Mouse (Mus musculus): ENCODE measurements at regions not wholly inside any gene's neighbourhood (a gene's known extent, or its start where the extent isn't known, plus 50 kb on each side); places are given as distances from the start of the nearest gene placed in this dataset.

GRCm38 (mm10) chr17:63575316-63576007 is 75.6 kb upstream of the Fbxl17 start:
- DNase-seq (ENCODE audit: low spot score in 2 of 2), result no peak

DNA sequence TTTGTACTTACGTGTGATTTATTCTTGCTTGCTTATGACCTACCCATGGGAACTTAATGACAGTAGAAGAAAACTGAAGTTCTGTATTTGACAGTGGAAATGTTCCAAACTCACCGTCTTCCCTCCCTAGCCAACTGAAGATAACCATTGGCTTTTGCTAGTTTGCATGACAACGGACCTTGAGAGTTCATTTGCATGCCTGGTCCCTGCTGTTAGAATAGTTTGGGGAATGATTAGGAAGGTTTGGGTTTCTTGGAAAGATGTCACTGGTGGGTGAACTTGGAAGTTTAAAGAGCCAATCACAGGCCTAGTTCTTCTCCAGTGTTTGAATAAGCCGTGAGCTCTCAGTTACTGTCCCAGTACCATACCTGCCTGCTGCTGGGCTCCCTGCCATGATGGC is 83.1 kb upstream of the Fbxl17 start:
- DNase-seq (ENCODE audit: low spot score in 2 of 2), result no peak

DNA sequence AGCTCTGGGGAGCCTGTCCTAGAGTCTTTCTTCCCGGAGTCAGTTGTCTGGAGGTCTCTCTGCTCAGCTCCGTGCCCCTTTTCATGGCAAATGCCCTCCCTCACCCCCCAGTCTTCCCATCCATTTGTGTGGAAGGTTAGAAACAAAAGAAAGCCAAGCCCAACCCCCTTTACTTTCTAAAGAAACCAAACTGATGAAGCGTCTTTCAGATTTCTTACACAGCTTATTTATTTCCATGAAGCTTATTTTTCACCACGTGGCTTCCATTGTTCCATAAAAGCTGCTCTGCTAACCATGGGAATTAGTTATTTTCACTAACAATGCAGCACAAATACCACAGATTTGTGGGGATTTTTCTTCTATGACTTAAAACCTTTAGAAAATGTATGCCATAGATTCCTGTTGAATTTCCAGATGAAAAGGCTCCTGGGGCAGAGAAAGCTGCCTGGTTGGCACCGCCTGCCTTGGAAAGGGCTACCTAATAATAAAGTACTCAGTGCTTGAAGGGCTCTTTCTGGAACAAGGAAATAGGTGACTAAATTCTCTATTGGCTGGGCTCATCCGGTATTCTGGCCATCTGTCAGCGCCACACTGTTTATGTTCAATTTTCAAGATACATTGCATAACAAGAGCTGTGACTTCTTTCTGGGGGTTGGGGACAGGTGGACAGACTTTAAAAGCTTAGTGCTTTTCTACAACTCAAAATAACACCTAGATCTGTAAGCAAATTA is 107.4 kb upstream of the Fbxl17 start:
- DNase-seq (ENCODE audit: low spot score in 2 of 2), result no peak

GRCm38 (mm10) chr17:63622726-63623125 is 122.9 kb upstream of the Fbxl17 start:
- DNase-seq (ENCODE audit: low spot score in 2 of 2), result no peak

DNA sequence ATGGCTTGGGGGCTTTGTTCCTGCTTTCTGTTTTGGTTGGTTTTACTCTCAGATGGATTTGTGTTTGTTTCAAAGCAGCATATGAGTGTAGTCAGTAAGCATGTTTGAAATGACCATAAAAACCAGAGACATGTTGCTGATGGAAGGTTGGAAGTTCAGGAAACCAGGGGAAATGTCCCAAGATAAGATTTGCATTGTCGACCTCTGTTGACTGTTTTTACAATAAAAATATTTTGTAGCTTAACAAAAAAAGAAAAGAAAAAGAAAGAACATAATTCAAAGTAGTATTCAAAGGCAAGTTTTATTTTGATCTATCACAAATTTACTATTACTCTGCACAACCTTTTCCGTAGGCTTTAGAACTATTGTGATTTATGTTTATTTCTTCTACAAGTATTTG is 137.8 kb upstream of the Fbxl17 start:
- no peak for DNase-seq (ENCODE audit: low spot score in 2 of 2)

DNA sequence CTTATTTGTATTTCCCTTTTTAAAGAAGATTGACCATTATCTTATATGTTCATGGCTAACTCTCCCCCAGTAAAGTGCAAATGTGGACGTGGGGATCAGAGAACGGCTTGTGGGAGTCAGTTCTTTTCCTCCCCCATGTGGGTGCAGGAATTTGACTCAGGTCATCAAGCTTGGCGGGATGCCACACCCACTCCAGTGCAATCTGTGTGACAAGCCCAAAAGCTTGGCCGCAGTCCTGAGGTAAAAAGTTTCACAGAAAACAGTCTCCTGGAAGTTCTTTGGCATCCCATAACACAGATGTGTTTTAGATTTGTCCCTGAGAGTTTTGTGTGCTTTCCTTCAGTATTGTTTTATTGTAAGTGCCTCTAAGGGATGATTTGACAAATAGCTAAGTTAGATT is 144.6 kb upstream of the Fbxl17 start:
- no peak for DNase-seq (ENCODE audit: low spot score in 2 of 2)

- DNase-seq (ENCODE audit: low spot score in 2 of 2), result no peak
These were observed 157.9 kb upstream of the Fbxl17 start for GRCm38 (mm10) chr17:63657687-63658086.

DNA sequence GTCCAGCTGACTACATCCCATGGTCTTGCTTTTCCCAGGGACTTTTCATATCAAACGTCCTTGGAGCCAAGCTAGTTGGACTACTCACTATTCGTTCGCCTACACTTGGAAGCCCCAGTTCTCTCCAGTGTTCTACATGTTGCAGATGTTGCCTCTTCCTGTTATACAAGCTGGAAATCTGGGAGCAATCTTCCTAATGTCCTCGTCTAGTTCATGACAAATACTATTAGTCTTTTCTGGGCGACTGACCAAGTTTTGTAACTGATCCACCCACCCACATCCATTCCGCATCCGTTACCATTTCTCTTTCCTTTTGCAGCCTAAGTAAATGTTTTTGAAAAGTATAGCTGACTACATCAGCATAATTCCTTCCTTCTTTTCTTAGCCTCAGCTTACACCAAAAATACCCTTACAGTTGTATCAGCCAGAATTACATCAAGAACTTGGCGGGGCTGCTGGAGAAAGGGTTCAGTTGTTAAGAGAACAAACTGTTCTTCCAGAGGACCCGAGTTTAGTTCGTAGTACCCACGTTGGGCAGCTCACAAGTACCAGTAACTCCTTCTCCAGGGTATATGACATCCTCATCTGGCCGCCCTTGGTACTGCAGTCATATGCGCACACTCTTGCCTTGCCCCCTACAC is 161.1 kb upstream of the Fbxl17 start:
- peak in 1 of 2 experiments; percentile 3 for DNase-seq (ENCODE audit: low spot score in 2 of 2)

GRCm38 (mm10) chr17:63661584-63661983 is 161.8 kb upstream of the Fbxl17 start:
- DNase-seq (ENCODE audit: low spot score in 2 of 2), result no peak

DNA sequence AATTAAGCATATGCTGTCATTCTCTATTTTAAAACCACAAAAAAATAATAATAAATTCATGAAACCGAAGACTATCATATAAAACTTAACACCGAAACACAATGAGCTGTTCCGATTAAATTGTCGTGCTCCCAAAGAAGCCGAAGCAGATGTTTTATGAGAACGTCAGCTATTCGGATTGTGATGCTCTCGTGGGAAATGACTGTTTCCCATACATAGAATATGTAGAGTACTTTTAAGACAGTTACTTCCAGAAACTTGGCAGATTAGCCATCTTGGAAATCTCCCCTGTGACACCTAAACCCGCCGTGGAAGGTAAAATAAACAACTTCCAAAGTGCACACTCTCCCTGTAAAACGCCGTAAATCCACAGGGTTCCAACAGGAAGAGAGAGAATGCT is 162.4 kb upstream of the Fbxl17 start:
- no peak for DNase-seq (ENCODE audit: low spot score in 2 of 2)

- DNase-seq (ENCODE audit: low spot score in 2 of 2), result no peak
These were observed 177.0 kb upstream of the Fbxl17 start for GRCm38 (mm10) chr17:63676791-63677190.

DNA sequence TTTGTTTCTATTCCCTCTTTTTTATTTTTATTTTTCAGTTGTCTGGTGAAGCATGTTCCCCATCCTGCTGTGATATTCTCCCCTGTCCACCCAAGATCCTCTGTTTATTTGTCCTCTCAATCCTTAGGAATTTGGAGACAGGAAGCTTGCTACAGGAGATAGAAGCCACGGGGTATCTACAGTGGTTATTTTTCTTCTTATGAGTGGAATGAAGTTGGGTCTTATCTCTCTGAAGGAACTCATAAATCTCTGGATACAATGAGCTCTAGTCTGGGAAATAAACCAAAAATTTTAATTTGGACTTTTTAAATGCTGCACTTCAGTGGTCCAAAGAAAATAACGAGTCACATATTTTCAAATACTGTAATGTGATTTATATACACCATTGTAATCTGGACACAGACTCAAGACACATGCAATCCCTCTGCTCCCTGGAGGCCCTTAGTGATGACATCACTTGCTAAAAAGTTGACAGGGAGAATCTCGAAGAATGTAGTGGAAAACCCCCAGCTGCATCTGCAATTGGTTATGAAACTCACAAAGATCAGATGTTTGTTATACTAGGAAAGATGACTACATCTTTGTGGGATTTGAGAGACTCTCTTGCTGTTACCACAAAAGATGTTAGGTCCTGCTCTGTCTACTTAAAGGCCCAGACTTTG is 178.3 kb upstream of the Fbxl17 start:
- no peak for DNase-seq (ENCODE audit: low spot score in 2 of 2)

- DNase-seq (ENCODE audit: low spot score in 2 of 2), result no peak
These were observed 180.7 kb upstream of the Fbxl17 start for GRCm38 (mm10) chr17:63680479-63680878.

DNA sequence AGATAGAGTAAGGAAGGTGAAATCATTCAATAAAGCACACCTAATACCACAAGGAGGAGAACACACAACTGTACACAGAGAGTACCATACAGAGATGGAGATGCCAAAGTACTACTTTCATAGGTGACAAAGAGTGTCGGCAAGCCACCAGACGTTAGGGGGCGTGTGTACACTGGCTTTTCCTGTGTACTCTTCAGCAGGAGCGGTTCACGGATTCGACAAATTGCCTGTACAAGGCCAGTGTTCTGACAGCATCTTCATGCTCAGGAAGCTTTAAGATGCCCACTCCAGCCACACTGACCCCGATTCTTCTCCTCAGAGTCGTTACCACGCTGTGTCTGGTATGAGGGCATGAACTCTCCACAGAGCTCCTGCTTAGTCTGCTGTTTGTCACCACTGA is 179.5 kb upstream of the Fer start:
- DNase-seq (ENCODE audit: low spot score in 2 of 2), result no peak

DNA sequence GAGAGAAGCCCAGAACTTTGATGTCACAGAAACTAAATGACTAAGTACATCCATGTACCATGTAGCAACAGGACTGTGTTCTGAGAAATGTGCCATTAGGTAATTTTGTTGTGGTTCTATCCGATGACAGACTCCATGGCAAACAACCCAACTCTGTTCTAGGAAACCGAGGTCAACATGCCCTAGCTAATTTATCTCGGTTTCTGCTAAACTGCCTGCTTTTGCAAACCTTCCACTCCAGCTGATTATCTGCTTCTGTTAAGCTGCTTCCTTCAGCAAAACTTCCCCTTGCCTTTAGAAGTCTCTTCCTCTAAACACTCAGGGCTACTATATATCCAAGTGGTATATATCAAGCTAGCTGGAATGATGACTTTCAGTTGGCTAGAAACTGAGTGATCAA is 178.8 kb upstream of the Fer start:
- DNase-seq (ENCODE audit: low spot score in 2 of 2), result no peak

GRCm38 (mm10) chr17:63685956-63686355 is 176.9 kb upstream of the Fer start:
- DNase-seq (ENCODE audit: low spot score in 2 of 2), result no peak

DNA sequence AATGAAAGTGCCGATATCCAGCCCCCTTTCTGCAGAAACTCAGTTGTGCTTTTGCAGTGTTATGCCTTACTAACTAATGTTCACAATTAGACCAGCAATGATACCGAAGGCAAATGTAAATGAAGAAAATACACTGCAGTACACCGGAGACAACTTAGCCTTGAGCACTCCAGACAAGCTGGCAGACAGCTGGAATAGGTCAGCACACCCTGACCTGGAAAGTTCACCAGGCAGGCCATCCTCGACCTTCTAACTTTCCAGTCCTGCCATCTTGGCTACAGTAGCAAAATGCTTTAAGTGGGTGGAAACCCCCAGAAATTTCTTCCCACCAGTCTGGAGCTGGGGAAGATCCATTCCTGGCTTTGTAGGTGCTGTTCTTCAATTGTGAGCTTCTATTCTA is 176.5 kb upstream of the Fer start:
- DNase-seq (ENCODE audit: low spot score in 2 of 2), result no peak

GRCm38 (mm10) chr17:63689291-63689690 is 173.6 kb upstream of the Fer start:
- no peak for DNase-seq (ENCODE audit: low spot score in 2 of 2)

- no peak for DNase-seq (ENCODE audit: low spot score in 2 of 2)
These were observed 171.8 kb upstream of the Fer start for GRCm38 (mm10) chr17:63690829-63691689.

- DNase-seq (ENCODE audit: low spot score in 2 of 2), result no peak
These were observed 171.2 kb upstream of the Fer start for GRCm38 (mm10) chr17:63691690-63691968.

DNA sequence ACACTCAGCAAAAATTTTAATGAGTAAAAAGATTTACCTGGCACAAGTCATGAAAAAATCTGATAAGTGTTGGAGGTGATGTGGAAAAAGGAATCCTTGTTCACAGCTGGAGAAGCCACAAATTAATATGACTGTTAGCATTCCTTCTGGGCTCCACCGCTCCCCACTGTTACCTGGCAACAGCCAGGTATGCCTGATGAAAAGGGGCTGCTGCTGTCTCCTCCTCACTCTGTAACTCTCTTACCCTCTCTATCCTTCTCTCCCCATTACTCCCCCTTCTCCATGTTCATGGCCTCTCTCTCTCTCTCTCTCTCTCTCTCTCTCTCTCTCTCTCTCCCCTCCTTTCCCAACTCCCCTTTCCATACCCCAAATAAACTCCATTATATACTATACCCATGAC is 169.6 kb upstream of the Fer start:
- no peak for DNase-seq (ENCODE audit: low spot score in 2 of 2)

- no peak for DNase-seq (ENCODE audit: low spot score in 2 of 2)
These were observed 163.3 kb upstream of the Fer start for GRCm38 (mm10) chr17:63699537-63699936.
